Mouse (Mus musculus) liver, embryonic 14.5 days (tissue): ENCODE data around the gene Ttc5.

Source experiments
- CTCF ChIP-seq: IDR thresholded peaks from 2 replicates; pipeline ENCODE4 v1.5.1; 2016; ENCODE audit warnings: antibody characterized with exemption, low read depth, control low read depth
- EP300 ChIP-seq: IDR thresholded peaks from 2 replicates; pipeline ENCODE4 v1.6.1; 2016; ENCODE audit warnings: antibody characterized with exemption, low read depth

DNA sequence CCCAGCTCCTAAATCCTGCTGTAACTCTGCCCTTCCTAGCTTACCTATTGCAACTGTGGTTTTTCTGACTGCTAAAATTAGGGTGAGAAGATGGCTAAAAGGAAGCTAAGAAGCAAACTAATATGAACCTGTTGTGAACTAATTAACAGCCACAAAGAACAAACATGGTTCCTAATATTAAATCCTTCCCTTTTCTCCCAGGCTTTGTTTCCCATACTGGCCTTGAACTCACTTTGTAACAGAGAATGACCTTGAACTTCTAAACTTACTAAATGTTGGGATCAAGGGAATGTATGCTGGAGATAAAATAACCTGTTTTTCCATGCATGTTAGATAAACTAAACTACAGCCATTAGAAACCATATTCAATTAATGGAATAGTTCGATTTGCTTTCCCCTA, 11.1 kb upstream of the Ttc5 start:
- TF ChIP-seq CTCF (no peak), EP300 (no peak)
